Mouse (Mus musculus): Measurements from ENCODE around the gene Lrrc52. TPM values are rescaled to one million over a fixed set of nuclear protein-coding genes. Genes with fewer than 3 reads are reported as not detected.

Lrrc52 gene
- total RNA-seq (2018; cell fraction: chromatin; rRNA removed), result not detected
- not detected for total RNA-seq (2018; cell fraction: cytosol; rRNA removed)
- total RNA-seq (2018; cell fraction: nucleus; rRNA removed), result not detected
- polyA plus RNA-seq (2018), result not detected in 3 replicates

DNA sequence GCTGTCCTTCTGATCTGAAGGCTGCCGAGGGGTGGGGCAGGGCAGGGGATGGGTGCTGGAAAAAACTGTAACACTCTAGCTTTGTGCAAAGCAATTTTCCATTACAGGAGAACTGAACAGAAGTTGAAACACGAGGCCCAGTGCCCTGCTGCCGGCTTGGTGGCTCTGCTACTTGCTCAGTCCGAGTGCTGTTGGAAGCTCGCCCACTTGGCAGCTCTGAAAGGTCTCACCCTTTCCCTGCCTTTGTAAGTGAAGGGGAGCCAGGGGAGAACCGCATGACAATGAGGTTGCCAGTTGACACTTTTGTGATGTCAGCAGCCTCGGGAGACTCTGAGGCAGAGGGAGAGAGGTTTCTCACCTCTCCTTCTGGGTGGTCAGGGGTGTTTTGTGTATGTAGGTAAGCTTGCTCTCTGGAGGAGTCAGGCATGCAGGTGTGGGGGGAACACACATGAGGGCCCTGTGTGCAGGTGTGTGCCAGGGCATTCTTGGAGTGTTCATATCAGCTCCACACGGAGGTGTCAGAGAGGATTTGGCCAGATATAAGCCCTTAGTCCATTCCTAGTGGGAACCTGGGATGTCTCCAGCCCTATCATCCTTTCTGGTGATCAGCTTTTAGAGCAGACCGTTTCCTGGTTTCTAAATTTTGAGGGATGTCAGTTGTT is at the start of gene Lrrc52:
TSS of gene Lrrc52 (minus strand) at position 16 of the 662 bp plus-strand sequence.
- no peaks in the 10 kb centered on the region for H3K36me3 ChIP-seq (ENCODE audit: inconsistent target)
- no peak within 1 kb of the TSS for H3K27ac ChIP-seq
- WGBS (ENCODE audit: missing documents), result 35% methylated on average over 9 of the region's 9 CpGs
- no peak within 1 kb of the TSS for H3K4me3 ChIP-seq (ENCODE audit: inconsistent target)
- H3K79me2 ChIP-seq (ENCODE audit: inconsistent target), result no peaks in the 10 kb centered on the region

DNA sequence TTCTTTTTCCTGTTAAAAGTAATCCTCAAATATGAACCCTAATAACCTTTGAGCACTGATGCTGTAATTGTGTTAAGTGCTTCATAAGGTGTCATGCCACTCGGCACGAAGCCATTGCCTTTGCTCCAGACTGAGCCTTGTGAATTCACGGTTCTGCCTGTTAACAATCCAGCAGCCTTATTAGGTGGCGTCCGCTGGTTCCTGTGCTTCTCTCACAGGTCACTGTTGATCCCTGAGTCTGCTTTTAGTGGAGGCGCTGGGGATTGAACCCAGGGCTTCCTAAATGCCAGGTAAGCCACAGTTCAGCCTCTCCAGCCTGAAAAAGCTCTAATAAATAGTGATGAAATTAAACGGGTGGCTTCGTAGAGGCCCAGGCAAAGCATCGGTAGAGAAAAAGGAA is 45.0 kb upstream of the Lrrc52 start:
- Histone ChIP-seq H3K79me2 (ENCODE audit: inconsistent target) (no peaks in the 10 kb centered on the region), H3K36me3 (ENCODE audit: inconsistent target) (no peaks in the 10 kb centered on the region), H3K4me3 (ENCODE audit: inconsistent target) (no peak overlapping the region), H3K27ac (no peak overlapping the region)
- WGBS (ENCODE audit: missing documents), result 90% methylated on average over 9 of the region's 9 CpGs

GRCm38 (mm10) chr1:167506048-167506447 is 39.5 kb upstream of the Lrrc52 start:
- Histone ChIP-seq H3K4me3 (ENCODE audit: inconsistent target) (no peak overlapping the region), H3K36me3 (ENCODE audit: inconsistent target) (no peaks in the 10 kb centered on the region), H3K27ac (no peak overlapping the region), H3K79me2 (ENCODE audit: inconsistent target) (no peaks in the 10 kb centered on the region)
- 86% methylated on average over 7 of the region's 7 CpGs for WGBS (ENCODE audit: missing documents)

DNA sequence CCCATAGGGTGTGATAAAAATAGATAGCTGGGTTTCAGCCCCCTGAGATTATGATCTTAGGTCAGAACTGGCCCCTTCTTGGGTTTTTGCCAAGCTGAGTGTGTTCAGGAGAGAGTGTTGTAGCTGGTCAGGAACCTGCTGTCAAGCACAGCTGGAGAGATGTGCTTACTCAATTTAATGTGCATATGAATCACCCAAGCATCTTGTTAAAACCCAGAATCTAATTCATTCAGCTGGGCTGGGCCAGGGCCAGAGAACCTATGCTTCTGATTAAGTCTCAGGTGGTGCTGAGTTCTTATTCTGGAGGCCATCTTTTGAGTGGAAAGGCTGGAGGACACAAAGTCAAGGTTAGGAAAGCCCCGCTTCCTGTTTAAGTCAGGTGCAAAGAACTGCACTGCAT is 38.8 kb upstream of the Lrrc52 start:
- 100% methylated on average over 1 of the region's 1 CpGs for WGBS (ENCODE audit: missing documents)

DNA sequence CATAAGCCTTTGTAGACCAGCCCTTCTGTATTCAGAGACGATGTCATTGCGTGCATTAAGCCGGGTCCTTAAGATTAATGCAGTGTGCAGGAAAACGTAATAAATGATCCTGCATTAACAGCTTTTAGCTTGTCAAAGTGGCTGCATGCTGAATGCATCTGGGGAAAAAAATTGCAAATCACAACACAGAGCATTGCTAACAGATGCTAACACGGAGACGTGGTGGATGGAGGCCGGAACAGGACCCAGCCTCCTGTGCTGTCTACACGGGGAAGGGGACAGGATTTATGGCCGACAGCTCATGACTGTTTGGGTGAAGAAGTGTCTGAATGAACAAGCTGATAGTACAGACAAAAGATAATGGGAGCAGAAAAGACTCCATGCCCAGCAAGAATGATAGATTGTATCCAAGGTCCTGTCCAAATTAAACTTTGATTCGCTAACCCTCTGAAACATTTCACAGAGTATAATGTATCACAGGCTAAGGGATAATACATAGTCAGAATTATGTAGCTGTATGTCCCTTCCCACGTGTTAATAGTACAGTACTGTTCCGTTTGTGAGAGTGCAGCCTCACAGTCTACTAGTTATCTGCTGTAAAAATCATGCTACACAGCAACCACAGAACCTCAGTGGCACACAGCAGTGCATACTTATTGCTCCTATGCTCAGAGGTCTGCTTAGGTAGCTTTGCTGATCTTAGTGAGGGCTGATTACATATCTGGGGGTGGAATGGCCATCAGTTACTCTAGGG is 32.7 kb upstream of the Lrrc52 start:
- no peak overlapping the region for H3K4me3 ChIP-seq (ENCODE audit: inconsistent target)
- WGBS (ENCODE audit: missing documents), result 89% methylated on average over 12 of the region's 12 CpGs
- no peaks in the 10 kb centered on the region for H3K36me3 ChIP-seq (ENCODE audit: inconsistent target)
- no peaks in the 10 kb centered on the region for H3K79me2 ChIP-seq (ENCODE audit: inconsistent target)
- H3K27ac ChIP-seq, result no peak overlapping the region

More for the DNA sequence above, 38.8 kb upstream of the Lrrc52 start:
- H3K36me3 ChIP-seq (ENCODE audit: inconsistent target), result no peaks in the 10 kb centered on the region
- no peak overlapping the region for H3K4me3 ChIP-seq (ENCODE audit: inconsistent target)
- no peaks in the 10 kb centered on the region for H3K79me2 ChIP-seq (ENCODE audit: inconsistent target)
- no peak overlapping the region for H3K27ac ChIP-seq

DNA sequence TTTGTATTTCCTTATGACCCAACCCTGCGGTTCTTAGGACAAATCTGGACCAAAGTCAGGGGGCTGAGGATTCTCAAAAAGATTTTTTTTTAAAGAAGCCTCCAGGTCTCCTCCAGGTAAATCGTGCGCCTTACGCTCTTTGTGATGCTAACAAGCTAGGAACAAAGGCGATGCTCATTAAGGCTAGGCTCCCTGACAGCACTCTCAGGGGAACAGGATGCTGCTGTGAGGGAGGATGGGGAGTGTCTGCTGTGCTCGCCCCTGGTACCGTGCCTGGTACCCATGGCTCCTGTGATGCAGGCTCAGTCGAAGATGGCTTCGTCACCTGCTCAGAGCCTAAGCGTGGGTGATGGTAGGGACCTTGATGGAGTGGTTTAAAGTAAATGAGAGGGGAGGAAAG is 31.4 kb upstream of the Lrrc52 start:
- WGBS (ENCODE audit: missing documents), result 61% methylated on average over 10 of the region's 10 CpGs
- H3K4me3 ChIP-seq (ENCODE audit: inconsistent target), result no peak overlapping the region
- H3K36me3 ChIP-seq (ENCODE audit: inconsistent target), result no peaks in the 10 kb centered on the region
- H3K79me2 ChIP-seq (ENCODE audit: inconsistent target), result no peaks in the 10 kb centered on the region
- no peak overlapping the region for H3K27ac ChIP-seq

DNA sequence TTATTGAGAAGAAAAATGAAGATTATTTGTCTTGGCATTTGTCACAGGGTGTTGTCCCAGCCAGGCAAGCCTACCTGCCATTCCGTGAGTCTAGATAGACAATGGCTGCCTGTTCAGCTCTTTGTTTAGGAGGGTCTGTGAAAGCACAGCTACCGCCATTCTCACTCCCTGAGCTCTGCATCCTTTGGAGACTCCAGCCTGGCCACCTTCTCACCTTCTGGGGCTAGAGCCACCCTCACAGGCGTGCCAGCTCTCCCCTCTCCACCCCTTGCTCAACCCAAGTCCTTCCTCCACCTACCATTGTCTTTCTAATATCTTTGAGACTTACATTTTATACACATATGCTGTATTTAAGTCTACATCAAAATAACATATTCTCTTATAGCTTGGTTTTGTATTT is 31.0 kb upstream of the Lrrc52 start:
- Histone ChIP-seq H3K79me2 (ENCODE audit: inconsistent target) (no peaks in the 10 kb centered on the region), H3K4me3 (ENCODE audit: inconsistent target) (no peak overlapping the region), H3K27ac (no peak overlapping the region), H3K36me3 (ENCODE audit: inconsistent target) (no peaks in the 10 kb centered on the region)
- 73% methylated on average over 3 of the region's 3 CpGs for WGBS (ENCODE audit: missing documents)

GRCm38 (mm10) chr1:167491501-167491900 is 24.9 kb upstream of the Lrrc52 start:
- Histone ChIP-seq H3K27ac (no peak overlapping the region), H3K79me2 (ENCODE audit: inconsistent target) (no peaks in the 10 kb centered on the region), H3K4me3 (ENCODE audit: inconsistent target) (no peak overlapping the region), H3K36me3 (ENCODE audit: inconsistent target) (no peaks in the 10 kb centered on the region)
- WGBS (ENCODE audit: missing documents), result 93% methylated on average over 7 of the region's 7 CpGs

DNA sequence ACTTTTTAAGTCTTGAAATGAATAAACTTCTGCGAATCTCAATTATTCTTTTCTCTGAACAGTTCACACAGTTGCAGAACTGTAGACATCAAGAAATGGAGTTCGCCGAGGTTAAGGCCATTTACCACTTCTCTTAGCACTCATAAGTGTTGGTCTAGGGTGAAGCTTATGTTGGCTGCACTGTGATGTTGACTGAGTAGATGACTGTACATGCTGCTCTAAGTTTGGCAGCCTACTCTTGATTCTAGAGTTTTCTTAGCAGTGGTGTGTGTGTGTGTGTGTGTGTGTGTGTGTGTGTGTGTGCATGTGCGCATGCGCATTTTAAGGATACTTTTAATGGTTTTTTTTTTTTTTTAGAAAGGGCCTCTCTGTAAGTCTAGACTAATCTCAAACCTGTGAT is 21.4 kb upstream of the Lrrc52 start:
- 82% methylated on average over 5 of the region's 5 CpGs for WGBS (ENCODE audit: missing documents)
- H3K36me3 ChIP-seq (ENCODE audit: inconsistent target), result no peaks in the 10 kb centered on the region
- H3K79me2 ChIP-seq (ENCODE audit: inconsistent target), result no peaks in the 10 kb centered on the region
- H3K27ac ChIP-seq, result no peak overlapping the region
- no peak overlapping the region for H3K4me3 ChIP-seq (ENCODE audit: inconsistent target)

GRCm38 (mm10) chr1:167486959-167487680 is 20.5 kb upstream of the Lrrc52 start:
- Histone ChIP-seq H3K36me3 (ENCODE audit: inconsistent target) (no peaks in the 10 kb centered on the region), H3K4me3 (ENCODE audit: inconsistent target) (no peak overlapping the region), H3K27ac (no peak overlapping the region), H3K79me2 (ENCODE audit: inconsistent target) (no peaks in the 10 kb centered on the region)
- WGBS (ENCODE audit: missing documents), result 28% methylated on average over 3 of the region's 3 CpGs

DNA sequence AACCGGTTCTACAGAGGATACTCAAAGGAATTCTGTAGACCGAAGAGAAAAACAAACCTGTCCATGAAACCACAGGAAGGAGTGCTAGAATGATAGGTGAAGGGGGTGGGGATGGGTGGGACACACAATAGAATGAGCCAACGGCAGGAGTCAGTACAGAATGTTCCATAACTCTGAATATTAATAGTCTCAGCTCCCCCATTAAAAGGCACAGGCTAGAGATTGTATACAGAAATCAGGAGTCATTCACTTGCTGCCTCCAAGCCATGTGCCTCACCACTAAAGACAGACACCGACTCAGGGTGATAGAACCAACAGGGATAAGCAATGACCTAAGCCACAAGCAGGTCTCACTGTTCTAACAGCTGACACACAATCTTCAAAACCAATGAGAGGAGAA is 16.3 kb upstream of the Lrrc52 start:
- no peak overlapping the region for H3K27ac ChIP-seq
- H3K36me3 ChIP-seq (ENCODE audit: inconsistent target), result no peaks in the 10 kb centered on the region
- WGBS (ENCODE audit: missing documents), result 38% methylated on average over 4 of the region's 4 CpGs
- H3K79me2 ChIP-seq (ENCODE audit: inconsistent target), result no peaks in the 10 kb centered on the region
- H3K4me3 ChIP-seq (ENCODE audit: inconsistent target), result no peak overlapping the region

GRCm38 (mm10) chr1:167473585-167473984 is 7.0 kb upstream of the Lrrc52 start:
- H3K27ac ChIP-seq, result no peak overlapping the region
- H3K79me2 ChIP-seq (ENCODE audit: inconsistent target), result no peaks in the 10 kb centered on the region
- WGBS (ENCODE audit: missing documents), result 85% methylated on average over 4 of the region's 4 CpGs
- no peaks in the 10 kb centered on the region for H3K36me3 ChIP-seq (ENCODE audit: inconsistent target)
- no peak overlapping the region for H3K4me3 ChIP-seq (ENCODE audit: inconsistent target)

DNA sequence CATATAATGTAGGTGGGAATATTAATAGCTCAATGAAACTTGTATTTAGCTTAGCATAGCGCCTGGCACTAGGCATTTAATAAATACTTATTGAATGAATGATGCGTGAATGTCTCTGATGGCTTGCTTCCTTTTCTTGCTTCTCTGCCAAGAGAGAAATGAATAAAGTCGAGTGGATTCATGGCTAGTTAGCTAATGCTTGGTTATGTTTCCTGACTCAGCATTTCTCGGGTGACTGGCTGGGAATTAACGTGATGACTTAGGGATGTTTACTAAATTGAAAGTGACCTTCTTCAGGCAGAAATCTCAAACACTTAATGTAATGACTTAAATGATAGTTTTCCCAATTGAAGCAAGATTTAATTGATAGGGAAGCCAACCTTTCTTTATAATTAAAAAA is 1.3 kb upstream of the Lrrc52 start:
- Histone ChIP-seq H3K4me3 (ENCODE audit: inconsistent target) (no peak overlapping the region), H3K27ac (no peak overlapping the region), H3K36me3 (ENCODE audit: inconsistent target) (no peaks in the 10 kb centered on the region), H3K79me2 (ENCODE audit: inconsistent target) (no peaks in the 10 kb centered on the region)
- 42% methylated on average over 5 of the region's 5 CpGs for WGBS (ENCODE audit: missing documents)

- no peaks in the 10 kb centered on the region for H3K79me2 ChIP-seq (ENCODE audit: inconsistent target)
- WGBS (ENCODE audit: missing documents), result 92% methylated on average over 3 of the region's 3 CpGs
- H3K27ac ChIP-seq, result no peak overlapping the region
- H3K36me3 ChIP-seq (ENCODE audit: inconsistent target), result no peaks in the 10 kb centered on the region
- no peak overlapping the region for H3K4me3 ChIP-seq (ENCODE audit: inconsistent target)
These were observed 9.3 kb downstream of the Lrrc52 start for GRCm38 (mm10) chr1:167457311-167457710.

GRCm38 (mm10) chr1:167453048-167453447 is 13.5 kb downstream of the Lrrc52 start:
- 24% methylated on average over 3 of the region's 3 CpGs for WGBS (ENCODE audit: missing documents)
- Histone ChIP-seq H3K36me3 (ENCODE audit: inconsistent target) (no peaks in the 10 kb centered on the region), H3K4me3 (ENCODE audit: inconsistent target) (no peak overlapping the region), H3K27ac (no peak overlapping the region), H3K79me2 (ENCODE audit: inconsistent target) (no peaks in the 10 kb centered on the region)

Measured in macrophage (primary cell).